Mouse (Mus musculus) kidney, adult 2 months (tissue): ENCODE data around the gene Gprin1.

ENCODE experiments used
- CTCF ChIP-seq: fragments of 200-500 bp; conservative IDR thresholded peaks from 2 replicates; pipeline ENCODE4 v1.5.1; 2011; ENCODE audit warnings: low read depth, mild to moderate bottlenecking, control low read depth, low read length, moderate library complexity, mixed read lengths; ENCODE audit not compliant: insufficient read depth, insufficient read length
- POLR2A ChIP-seq: fragments of 200-500 bp; IDR thresholded peaks from one replicate; pipeline ENCODE4 v1.6.1; 2011; ENCODE audit warnings: low read depth, low read length, control low read depth

- TF ChIP-seq POLR2A, result no peak
- no peak for TF ChIP-seq CTCF
Measured at GRCm38 (mm10) chr13:54789561-54790397, 40.1 kb upstream of the Gprin1 start.
